In genomic region chr8:69888244-69888866, GRCm38 (mm10) we compare ENCODE assay signal across 7 mouse cellular contexts. TPM values are rescaled to one million over a fixed set of nuclear protein-coding genes. Genes with fewer than 3 reads are reported as not detected.
DNase-seq lines count a peak whose midpoint lies in the region; ATAC-seq and TF ChIP-seq lines count a peak whose summit lies in the region.

No protein-coding gene starts in this region.

- peak overlapping the region in 1 of 3 experiments; percentile 12 for H3K4me3 ChIP-seq in CH12.LX (replicated peaks in 1 of 3; ENCODE audit: low read depth in 2 of 3, low read length in 2 of 3, poor library complexity in 1 of 3)
- peak overlapping the region; percentile 48 for H3K4me3 ChIP-seq in brown adipose tissue, adult 24 weeks (ENCODE audit: insufficient read depth, low read depth, low read length)
- H3K4me3 ChIP-seq in hindbrain, embryonic 11.5 days (ENCODE audit: low read depth, low read length) = peak overlapping the region; percentile 10; the same call in 1 of the 2 replicates
- peak overlapping the region; percentile 26 for H3K4me3 ChIP-seq in lung, embryonic 15.5 days
- H3K4me3 ChIP-seq in stomach, embryonic 16.5 days (replicated peaks; ENCODE audit: low read length) = peak overlapping the region; percentile 22

- peaks cover 19 to 60% of the 10 kb centered on the region in 2 experiments for H3K36me3 ChIP-seq in CH12.LX (replicated peaks in 1 of 2; ENCODE audit: control insufficient read depth in 1 of 2, insufficient read depth in 1 of 2, low read length in 1 of 2)
- no peaks in the 10 kb centered on the region for H3K36me3 ChIP-seq in hindbrain, embryonic 11.5 days (ENCODE audit: control insufficient read depth, insufficient read depth, low read length)
- H3K36me3 ChIP-seq in lung, embryonic 15.5 days = 0 out of 2 replicates have a peak, but pooled peaks cover 5% of the 10 kb centered on the region
- H3K36me3 ChIP-seq in stomach, embryonic 16.5 days (ENCODE audit: control insufficient read depth, insufficient read depth, low read length) = no peaks in the 10 kb centered on the region

- no peak for TF ChIP-seq EP300 in CH12.LX (IDR thresholded peaks at IDR 0.05; ENCODE audit: low read length)

- no peaks in the 10 kb centered on the region for H3K79me2 ChIP-seq in CH12.LX (replicated peaks; ENCODE audit: control insufficient read depth, extremely low read depth, insufficient read depth, poor library complexity, severe bottlenecking)

- no peak for DNase-seq in CH12.LX (ENCODE audit: extremely low read depth)
- peak; percentile 40 for DNase-seq in hindbrain, embryonic 11.5 days (ENCODE audit: low spot score)
- no peak for DNase-seq in cerebellum, adult 9-10 months

- no peaks in the 10 kb centered on the region for H3K27me3 ChIP-seq in CH12.LX (replicated peaks)
- H3K27me3 ChIP-seq in hindbrain, embryonic 11.5 days (ENCODE audit: control insufficient read depth, insufficient read depth, low read length) = peaks cover 73% of the 10 kb centered on the region
- peaks cover 78% of the 10 kb centered on the region for H3K27me3 ChIP-seq in lung, embryonic 15.5 days
- peaks cover 75% of the 10 kb centered on the region for H3K27me3 ChIP-seq in stomach, embryonic 16.5 days (ENCODE audit: control insufficient read depth, insufficient read depth, low read length)

- H3K4me1 ChIP-seq in CH12.LX (ENCODE audit: control insufficient read depth in 1 of 2, insufficient read depth in 2 of 2) = peaks cover 2 to 15% of the 10 kb centered on the region in 2 experiments; a peak in 2 of 4 replicates
- peaks cover 6% of the 10 kb centered on the region; the same call in 1 of the 2 replicates for H3K4me1 ChIP-seq in brown adipose tissue, adult 24 weeks (ENCODE audit: control insufficient read depth, insufficient read depth, insufficient read length, low read length)
- peaks cover 11% of the 10 kb centered on the region for H3K4me1 ChIP-seq in hindbrain, embryonic 11.5 days (replicated peaks; ENCODE audit: control insufficient read depth, insufficient read depth, low read length)
- H3K4me1 ChIP-seq in lung, embryonic 15.5 days = peaks cover 27% of the 10 kb centered on the region
- peaks cover 21% of the 10 kb centered on the region for H3K4me1 ChIP-seq in stomach, embryonic 16.5 days (ENCODE audit: control insufficient read depth, insufficient read depth, low read length)

- ATAC-seq in hindbrain, embryonic 11.5 days (ENCODE audit: low FRiP score) = no peak
- ATAC-seq in lung, embryonic 15.5 days (ENCODE audit: borderline replicate concordance, extremely low read depth, low FRiP score, low TSS enrichment) = no peak
- ATAC-seq in stomach, embryonic 16.5 days (ENCODE audit: insufficient read depth, low FRiP score) = no peak
- ATAC-seq in inflammation-experienced regulatory T-cells, adult 6 months = no peak

- peaks cover under 1% of the 10 kb centered on the region for H3K9me3 ChIP-seq in CH12.LX (replicated peaks; ENCODE audit: low read length)
- no peaks in the 10 kb centered on the region for H3K9me3 ChIP-seq in hindbrain, embryonic 11.5 days (ENCODE audit: control insufficient read depth, low read length)
- H3K9me3 ChIP-seq in lung, embryonic 15.5 days = no peaks in the 10 kb centered on the region
- no peaks in the 10 kb centered on the region for H3K9me3 ChIP-seq in stomach, embryonic 16.5 days (replicated peaks; ENCODE audit: control insufficient read depth, low read length)

- no peak overlapping the region for H3K9ac ChIP-seq in CH12.LX (ENCODE audit: insufficient read depth, low read depth)
- no peak overlapping the region for H3K9ac ChIP-seq in hindbrain, embryonic 11.5 days (ENCODE audit: low read depth, low read length)
- H3K9ac ChIP-seq in lung, embryonic 15.5 days = no peak overlapping the region
- H3K9ac ChIP-seq in stomach, embryonic 16.5 days (ENCODE audit: low read length) = no peak overlapping the region

- 10% methylated on average over 24 of the region's 24 CpGs for WGBS in hindbrain, embryonic 11.5 days
- 7% methylated on average over 24 of the region's 24 CpGs for WGBS in lung, embryonic 15.5 days
- WGBS in stomach, embryonic 16.5 days = 7% methylated on average over 24 of the region's 24 CpGs

- TF ChIP-seq RAD21 in CH12.LX (IDR thresholded peaks at IDR 0.05; ENCODE audit: low read depth, low read length) = no peak

- no peak for TF ChIP-seq POLR2A in CH12.LX (IDR thresholded peaks at IDR 0.05; ENCODE audit: low read depth, low read length)

- no peak overlapping the region for H3K27ac ChIP-seq in CH12.LX (ENCODE audit: insufficient read depth, low read depth)
- H3K27ac ChIP-seq in brown adipose tissue, adult 24 weeks (replicated peaks; ENCODE audit: low read depth, low read length) = no peak overlapping the region
- H3K27ac ChIP-seq in hindbrain, embryonic 11.5 days (ENCODE audit: low read depth, low read length) = no peak overlapping the region
- no peak overlapping the region for H3K27ac ChIP-seq in lung, embryonic 15.5 days
- H3K27ac ChIP-seq in stomach, embryonic 16.5 days (ENCODE audit: low read length) = no peak overlapping the region

- H3K4me2 ChIP-seq in CH12.LX (ENCODE audit: insufficient read depth, low read depth, poor library complexity, severe bottlenecking) = peak overlapping the region; percentile 59
- no peak overlapping the region; the same call in 1 of the 2 replicates for H3K4me2 ChIP-seq in hindbrain, embryonic 11.5 days (replicated peaks; ENCODE audit: low read depth, low read length)
- H3K4me2 ChIP-seq in lung, embryonic 15.5 days = peak overlapping the region; percentile 52
- H3K4me2 ChIP-seq in stomach, embryonic 16.5 days (ENCODE audit: low read depth, low read length) = peak overlapping the region; percentile 45

- in situ Hi-C loops in CH12.LX (cut with MboI; ENCODE audit: low pct_ligation_motif_present, low pct_unique_long_range_greater_than_20kb, low sequenced_read_pairs) = no loop called here

- TF ChIP-seq CTCF in CH12.LX (conservative IDR thresholded peaks at IDR 0.05 in 1 of 2, IDR thresholded peaks at IDR 0.05 in 1 of 2; ENCODE audit: low read depth in 2 of 2, low read length in 2 of 2) = no peak

- dilution Hi-C loops in CH12.LX (cut with MboI; ENCODE audit: extremely low pct_ligation_motif_present, extremely low pct_unique_long_range_greater_than_20kb, low sequenced_read_pairs) = no loop called here

RNA-seq across cellular contexts. Expression of gene Cilp2, which starts 0.9 kb away (rescaled TPM):
- total RNA-seq in CH12.LX (2012; rRNA removed) (0.08 TPM in 2 replicates), CH12.LX (2014; rRNA removed) (0.04 TPM in 1 of 2 replicates, not detected in the other)
- 0.07 TPM in 1 of 2 replicates, not detected in the other for polyA plus RNA-seq in CH12.LX (2012; ENCODE audit: insufficient read length, low read depth)
- polyA plus RNA-seq in brown adipose tissue, adult 24 weeks (2012; ENCODE audit: insufficient read depth, insufficient read length, missing spikeins) = not detected in 2 replicates
- 0.50 and 0.73 TPM in 2 replicates for polyA plus RNA-seq in hindbrain, embryonic 11.5 days (2014; fragmentation: Nextera tagmentation; extraction: Ambion mirVana)
- 0.59 and 0.61 TPM in 2 replicates for polyA plus RNA-seq in lung, embryonic 15.5 days (2015; fragmentation: Nextera tagmentation; extraction: Ambion mirVana)
- polyA plus RNA-seq in stomach, embryonic 16.5 days (2015; fragmentation: Nextera tagmentation; extraction: Ambion mirVana) = 0.37 and 0.59 TPM in 2 replicates
- polyA plus RNA-seq in inflammation-experienced regulatory T-cells, adult 6 months (2017; shearing (Covaris generic)) = not detected

RNA-seq across cellular contexts. Expression of gene Tssk6, which starts 13.6 kb away (rescaled TPM):
- 1.5 and 1.8 TPM in 2 replicates for total RNA-seq in CH12.LX (2012; rRNA removed)
- 0.35 and 0.44 TPM in 2 replicates for total RNA-seq in CH12.LX (2014; rRNA removed)
- polyA plus RNA-seq in CH12.LX (2012; ENCODE audit: insufficient read length, low read depth) = 1.7 and 2.3 TPM in 2 replicates
- not detected in 2 replicates for polyA plus RNA-seq in brown adipose tissue, adult 24 weeks (2012; ENCODE audit: insufficient read depth, insufficient read length, missing spikeins)
- 4.2 and 4.3 TPM in 2 replicates for polyA plus RNA-seq in hindbrain, embryonic 11.5 days (2014; fragmentation: Nextera tagmentation; extraction: Ambion mirVana)
- polyA plus RNA-seq in lung, embryonic 15.5 days (2015; fragmentation: Nextera tagmentation; extraction: Ambion mirVana) = 2.9 and 3.7 TPM in 2 replicates
- 2.1 and 2.3 TPM in 2 replicates for polyA plus RNA-seq in stomach, embryonic 16.5 days (2015; fragmentation: Nextera tagmentation; extraction: Ambion mirVana)
- polyA plus RNA-seq in inflammation-experienced regulatory T-cells, adult 6 months (2017; shearing (Covaris generic)) = 1 to 10 TPM in 1 of 3 experiments, under 1 TPM in 1, not detected in 1; 0.35 to 1.2 TPM

RNA-seq across cellular contexts. Expression of gene Ndufa13, which starts 14.0 kb away (rescaled TPM):
- 153 and 177 TPM in 2 replicates for total RNA-seq in CH12.LX (2012; rRNA removed)
- 60.9 and 74.7 TPM in 2 replicates for total RNA-seq in CH12.LX (2014; rRNA removed)
- 90.1 and 104 TPM in 2 replicates for polyA plus RNA-seq in CH12.LX (2012; ENCODE audit: insufficient read length, low read depth)
- polyA plus RNA-seq in brown adipose tissue, adult 24 weeks (2012; ENCODE audit: insufficient read depth, insufficient read length, missing spikeins) = 437 and 615 TPM in 2 replicates
- 169 and 174 TPM in 2 replicates for polyA plus RNA-seq in hindbrain, embryonic 11.5 days (2014; fragmentation: Nextera tagmentation; extraction: Ambion mirVana)
- polyA plus RNA-seq in lung, embryonic 15.5 days (2015; fragmentation: Nextera tagmentation; extraction: Ambion mirVana) = 162 and 177 TPM in 2 replicates
- polyA plus RNA-seq in stomach, embryonic 16.5 days (2015; fragmentation: Nextera tagmentation; extraction: Ambion mirVana) = 170 and 193 TPM in 2 replicates
- 100 to 1,000 TPM; 194 to 284 (median 245) TPM for polyA plus RNA-seq in inflammation-experienced regulatory T-cells, adult 6 months (2017; shearing (Covaris generic))

RNA-seq across cellular contexts. Expression of gene Yjefn3, which starts 14.2 kb away (rescaled TPM):
- total RNA-seq in CH12.LX (2012; rRNA removed) (8.0 and 9.5 TPM in 2 replicates), CH12.LX (2014; rRNA removed) (3.3 and 3.6 TPM in 2 replicates)
- 8.4 and 10.5 TPM in 2 replicates for polyA plus RNA-seq in CH12.LX (2012; ENCODE audit: insufficient read length, low read depth)
- 8.4 and 10.4 TPM in 2 replicates for polyA plus RNA-seq in brown adipose tissue, adult 24 weeks (2012; ENCODE audit: insufficient read depth, insufficient read length, missing spikeins)
- 4.6 and 6.1 TPM in 2 replicates for polyA plus RNA-seq in hindbrain, embryonic 11.5 days (2014; fragmentation: Nextera tagmentation; extraction: Ambion mirVana)
- polyA plus RNA-seq in lung, embryonic 15.5 days (2015; fragmentation: Nextera tagmentation; extraction: Ambion mirVana) = 4.0 and 5.5 TPM in 2 replicates
- 3.0 and 3.2 TPM in 2 replicates for polyA plus RNA-seq in stomach, embryonic 16.5 days (2015; fragmentation: Nextera tagmentation; extraction: Ambion mirVana)
- polyA plus RNA-seq in inflammation-experienced regulatory T-cells, adult 6 months (2017; shearing (Covaris generic)) = 1 to 10 TPM in 1 of 3 experiments, under 1 TPM in 1, not detected in 1; 0.56 to 1.1 TPM

RNA-seq across cellular contexts. Expression of gene Pbx4, which starts 56.1 kb away (rescaled TPM):
- total RNA-seq in CH12.LX (2012; rRNA removed) (3.1 and 5.9 TPM in 2 replicates), CH12.LX (2014; rRNA removed) (1.0 and 1.5 TPM in 2 replicates)
- polyA plus RNA-seq in CH12.LX (2012; ENCODE audit: insufficient read length, low read depth) = 2.4 and 3.5 TPM in 2 replicates
- polyA plus RNA-seq in brown adipose tissue, adult 24 weeks (2012; ENCODE audit: insufficient read depth, insufficient read length, missing spikeins) = not detected in 2 replicates
- 41.5 and 42.5 TPM in 2 replicates for polyA plus RNA-seq in hindbrain, embryonic 11.5 days (2014; fragmentation: Nextera tagmentation; extraction: Ambion mirVana)
- 10.1 and 11.4 TPM in 2 replicates for polyA plus RNA-seq in lung, embryonic 15.5 days (2015; fragmentation: Nextera tagmentation; extraction: Ambion mirVana)
- polyA plus RNA-seq in stomach, embryonic 16.5 days (2015; fragmentation: Nextera tagmentation; extraction: Ambion mirVana) = 3.1 and 4.6 TPM in 2 replicates
- 10 to 100 TPM in 2 of 3 experiments, 1 to 10 TPM in 1; 7.5 to 20.8 (median 18.4) TPM for polyA plus RNA-seq in inflammation-experienced regulatory T-cells, adult 6 months (2017; shearing (Covaris generic))
